Mouse (Mus musculus): ENCODE measurements around the gene Kif3a. TPM values are rescaled to one million over a fixed set of nuclear protein-coding genes. Genes with fewer than 3 reads are reported as not detected.
A peak's percentile ranks its signal among the peaks of the same experiment; 100 is the strongest.

Kif3a gene
- polyA plus RNA-seq, 1 experiment from 2014 or later: 47.1 TPM

GRCm38 (mm10) chr11:53623573-53623972 lies 56.4 kb downstream of the Kif3a start:
- no peak overlapping the region for H3K27ac ChIP-seq
- H3K36me3 ChIP-seq: no peaks in the 10 kb centered on the region
- H3K4me1 ChIP-seq: peaks cover 24% of the 10 kb centered on the region; the same call in 1 of the 2 replicates
- H3K27me3 ChIP-seq (ENCODE audit: insufficient read depth, poor library complexity, severe bottlenecking): no peaks in the 10 kb centered on the region
- no peak for DNase-seq (ENCODE audit: low spot score)
- WGBS: 75% methylated on average over 9 of the region's 9 CpGs
- no peak overlapping the region for H3K4me3 ChIP-seq
- H3K9me3 ChIP-seq: no peaks in the 10 kb centered on the region

DNA sequence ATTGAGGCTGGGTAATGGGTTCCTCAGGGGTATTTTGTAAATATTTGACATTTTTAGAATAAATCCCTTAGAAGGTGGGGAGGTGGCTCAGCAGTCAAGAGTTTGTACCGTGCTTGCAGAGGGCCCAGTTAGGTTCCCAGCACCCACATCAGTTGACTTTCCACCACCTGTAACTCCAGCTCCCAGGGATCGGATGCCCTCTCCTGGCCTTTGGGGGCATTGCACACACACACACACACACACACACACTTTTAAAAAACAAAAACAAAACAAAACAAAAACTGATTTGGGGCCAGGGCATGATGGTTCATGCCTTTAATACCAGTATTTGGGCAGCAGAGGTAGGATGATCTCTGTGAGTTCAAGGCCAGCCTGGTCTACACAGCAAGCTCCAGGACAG lies 56.9 kb downstream of the Kif3a start:
- H3K27me3 ChIP-seq (ENCODE audit: insufficient read depth, poor library complexity, severe bottlenecking): no peaks in the 10 kb centered on the region

DNA sequence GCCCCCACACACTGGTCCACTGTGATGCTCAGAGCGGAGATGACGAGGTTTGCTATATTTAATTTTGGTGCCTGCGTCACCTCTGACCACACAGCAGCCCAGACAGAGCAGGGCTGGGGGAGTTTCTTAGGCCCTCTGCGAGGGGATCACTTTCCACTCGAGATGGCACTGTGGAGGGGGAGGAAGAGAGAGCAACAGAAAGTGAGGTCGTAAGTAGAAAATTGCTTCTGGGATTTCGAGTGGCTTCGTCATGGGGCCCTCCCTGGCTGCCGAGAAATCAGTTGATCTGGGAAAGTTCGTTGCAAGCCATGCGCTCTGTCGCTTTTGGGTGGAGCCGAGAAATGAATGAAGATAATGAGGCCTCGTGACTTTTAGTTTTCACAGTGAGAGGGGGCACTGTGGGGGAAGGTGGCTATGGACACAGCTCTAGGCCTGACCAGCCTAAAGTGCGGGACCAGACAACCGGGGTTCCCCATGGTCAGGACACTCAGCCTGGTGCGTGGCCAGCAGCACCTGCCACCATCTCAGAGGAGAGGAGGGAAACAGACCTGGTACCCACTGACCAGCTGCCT lies 59.7 kb downstream of the Kif3a start:
- no peak overlapping the region for H3K27ac ChIP-seq
- H3K4me1 ChIP-seq: peaks cover 13% of the 10 kb centered on the region; the same call in 1 of the 2 replicates
- H3K9me3 ChIP-seq: no peaks in the 10 kb centered on the region
- no peak overlapping the region for H3K4me3 ChIP-seq
- DNase-seq (ENCODE audit: low spot score): no peak
- no peaks in the 10 kb centered on the region for H3K36me3 ChIP-seq
- WGBS: 59% methylated on average over 17 of the region's 17 CpGs
- peaks cover 5% of the 10 kb centered on the region; the same call in 1 of the 2 replicates for H3K27me3 ChIP-seq (ENCODE audit: insufficient read depth, poor library complexity, severe bottlenecking)

More for the DNA sequence above, 56.9 kb downstream of the Kif3a start:
- Histone ChIP-seq H3K36me3 (no peaks in the 10 kb centered on the region), H3K9me3 (no peaks in the 10 kb centered on the region), H3K4me3 (no peak overlapping the region), H3K27ac (no peak overlapping the region), H3K4me1 (peaks cover 24% of the 10 kb centered on the region; the same call in 1 of the 2 replicates)
- 91% methylated on average over 2 of the region's 2 CpGs for WGBS
- DNase-seq (ENCODE audit: low spot score): no peak

GRCm38 (mm10) chr11:53627859-53628258 lies 60.7 kb downstream of the Kif3a start:
- DNase-seq (ENCODE audit: low spot score): peak; percentile 89
- peaks cover 6% of the 10 kb centered on the region; the same call in 1 of the 2 replicates for H3K27me3 ChIP-seq (ENCODE audit: insufficient read depth, poor library complexity, severe bottlenecking)
- H3K4me3 ChIP-seq: no peak overlapping the region
- H3K27ac ChIP-seq: no peak overlapping the region
- no peaks in the 10 kb centered on the region for H3K36me3 ChIP-seq
- peaks cover 13% of the 10 kb centered on the region; the same call in 1 of the 2 replicates for H3K4me1 ChIP-seq
- no peaks in the 10 kb centered on the region for H3K9me3 ChIP-seq
- 10% methylated on average over 1 of the region's 1 CpGs for WGBS

- Histone ChIP-seq H3K27ac (no peak overlapping the region), H3K4me3 (no peak overlapping the region), H3K27me3 (ENCODE audit: insufficient read depth, poor library complexity, severe bottlenecking) (peaks cover 44% of the 10 kb centered on the region), H3K4me1 (peaks cover 21% of the 10 kb centered on the region), H3K9me3 (no peaks in the 10 kb centered on the region), H3K36me3 (no peaks in the 10 kb centered on the region)
- WGBS: 68% methylated on average over 14 of the region's 14 CpGs
- DNase-seq (ENCODE audit: low spot score): no peak
Measured at GRCm38 (mm10) chr11:53632122-53632733, 65.0 kb downstream of the Kif3a start.

DNA sequence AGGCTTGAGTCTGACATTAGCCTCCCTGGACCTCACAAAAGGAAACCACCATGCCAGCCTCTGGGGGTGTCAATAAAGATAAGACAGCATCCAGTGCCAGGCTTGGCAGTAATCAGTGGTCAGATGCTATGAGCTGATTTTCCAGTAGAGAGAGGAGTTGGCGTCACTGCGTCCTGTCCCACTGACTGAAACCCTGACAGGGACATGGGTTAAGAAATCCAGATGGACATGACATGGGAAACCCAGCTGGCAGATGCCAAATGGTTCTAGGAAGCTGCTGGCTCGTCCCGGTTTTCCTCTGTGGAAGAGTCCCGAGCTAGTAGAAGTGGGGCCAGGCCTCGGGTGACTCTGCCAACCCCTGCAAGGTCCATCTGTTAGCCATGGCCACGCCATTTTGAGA lies 66.5 kb downstream of the Kif3a start:
- H3K27ac ChIP-seq: no peak overlapping the region
- no peak for DNase-seq (ENCODE audit: low spot score)
- H3K4me1 ChIP-seq: peaks cover 24% of the 10 kb centered on the region
- H3K9me3 ChIP-seq: no peaks in the 10 kb centered on the region
- peaks cover 52% of the 10 kb centered on the region for H3K27me3 ChIP-seq (ENCODE audit: insufficient read depth, poor library complexity, severe bottlenecking)
- WGBS: 84% methylated on average over 7 of the region's 7 CpGs
- no peaks in the 10 kb centered on the region for H3K36me3 ChIP-seq
- H3K4me3 ChIP-seq: no peak overlapping the region

- H3K4me1 ChIP-seq: peaks cover 24% of the 10 kb centered on the region
- no peaks in the 10 kb centered on the region for H3K9me3 ChIP-seq
- DNase-seq (ENCODE audit: low spot score): no peak
- H3K36me3 ChIP-seq: no peaks in the 10 kb centered on the region
- WGBS: 89% methylated on average over 8 of the region's 8 CpGs
- no peak within 1 kb of the TSS; the same call in 1 of the 2 replicates for H3K4me3 ChIP-seq
- peaks cover 52% of the 10 kb centered on the region for H3K27me3 ChIP-seq (ENCODE audit: insufficient read depth, poor library complexity, severe bottlenecking)
- H3K27ac ChIP-seq: no peak within 1 kb of the TSS
Measured at GRCm38 (mm10) chr11:53634556-53634955, 67.4 kb downstream of the Kif3a start, which contains the start of gene Il13. Il13 (minus strand) TSS chr11:53634702.

GRCm38 (mm10) chr11:53635590-53636182 lies 68.5 kb downstream of the Kif3a start:
- Histone ChIP-seq H3K4me1 (peaks cover 24% of the 10 kb centered on the region), H3K36me3 (no peaks in the 10 kb centered on the region), H3K27me3 (ENCODE audit: insufficient read depth, poor library complexity, severe bottlenecking) (peaks cover 52% of the 10 kb centered on the region), H3K4me3 (peak overlapping the region; percentile 57), H3K9me3 (no peaks in the 10 kb centered on the region), H3K27ac (peak overlapping the region; percentile 63; the same call in 1 of the 2 replicates)
- DNase-seq (ENCODE audit: low spot score): no peak
- 26% methylated on average over 9 of the region's 9 CpGs for WGBS

GRCm38 (mm10) chr11:53636183-53636646 lies 69.0 kb downstream of the Kif3a start:
- Histone ChIP-seq H3K27ac (peak overlapping the region; percentile 63; the same call in 1 of the 2 replicates), H3K27me3 (ENCODE audit: insufficient read depth, poor library complexity, severe bottlenecking) (peaks cover 52% of the 10 kb centered on the region), H3K36me3 (no peaks in the 10 kb centered on the region), H3K4me1 (peaks cover 29% of the 10 kb centered on the region), H3K9me3 (no peaks in the 10 kb centered on the region), H3K4me3 (peak overlapping the region; percentile 57)
- WGBS: 1% methylated on average over 40 of the region's 40 CpGs
- DNase-seq (ENCODE audit: low spot score): no peak

DNA sequence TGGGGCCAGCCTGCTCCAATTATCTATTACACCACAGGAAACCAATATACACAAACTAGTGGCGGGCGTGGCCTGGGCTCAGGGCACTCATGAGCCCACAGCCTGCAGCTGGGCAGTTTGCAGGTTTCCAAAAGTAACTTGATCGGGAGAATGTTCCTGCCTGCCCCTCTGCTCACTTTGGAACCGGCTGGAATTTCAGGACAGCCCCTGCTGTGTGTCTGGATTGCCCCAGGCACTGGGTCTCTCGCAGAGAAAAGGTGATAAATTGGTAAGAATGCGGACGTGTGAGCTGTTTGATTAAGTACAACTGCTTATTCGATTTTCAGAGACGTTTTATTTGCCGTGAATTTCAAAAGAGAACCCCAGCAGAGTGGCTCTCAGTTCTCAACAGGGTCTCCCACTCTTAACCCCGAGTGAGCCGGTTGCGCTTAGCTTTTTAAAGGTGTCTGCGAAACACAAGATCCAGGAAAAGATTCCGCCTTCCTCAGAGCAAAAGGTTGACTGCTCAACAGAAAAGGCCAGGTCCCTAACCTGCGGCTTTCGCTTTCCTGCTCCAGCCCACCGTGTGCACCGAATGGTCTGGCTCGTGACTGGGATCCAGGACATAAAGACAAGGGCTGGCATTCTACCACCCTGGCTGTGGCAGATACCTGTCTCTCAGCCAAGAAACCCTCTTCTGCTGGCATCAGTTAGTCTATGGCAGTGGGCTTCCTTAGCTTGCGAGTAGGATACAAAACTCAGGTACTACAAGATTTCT lies 70.0 kb downstream of the Kif3a start:
- Histone ChIP-seq H3K27me3 (ENCODE audit: insufficient read depth, poor library complexity, severe bottlenecking) (peaks cover 46% of the 10 kb centered on the region), H3K36me3 (no peaks in the 10 kb centered on the region), H3K27ac (no peak overlapping the region), H3K4me1 (peaks cover 31% of the 10 kb centered on the region), H3K4me3 (peak overlapping the region; percentile 33), H3K9me3 (no peaks in the 10 kb centered on the region)
- DNase-seq (ENCODE audit: low spot score): no peak
- 12% methylated on average over 21 of the region's 21 CpGs for WGBS

DNA sequence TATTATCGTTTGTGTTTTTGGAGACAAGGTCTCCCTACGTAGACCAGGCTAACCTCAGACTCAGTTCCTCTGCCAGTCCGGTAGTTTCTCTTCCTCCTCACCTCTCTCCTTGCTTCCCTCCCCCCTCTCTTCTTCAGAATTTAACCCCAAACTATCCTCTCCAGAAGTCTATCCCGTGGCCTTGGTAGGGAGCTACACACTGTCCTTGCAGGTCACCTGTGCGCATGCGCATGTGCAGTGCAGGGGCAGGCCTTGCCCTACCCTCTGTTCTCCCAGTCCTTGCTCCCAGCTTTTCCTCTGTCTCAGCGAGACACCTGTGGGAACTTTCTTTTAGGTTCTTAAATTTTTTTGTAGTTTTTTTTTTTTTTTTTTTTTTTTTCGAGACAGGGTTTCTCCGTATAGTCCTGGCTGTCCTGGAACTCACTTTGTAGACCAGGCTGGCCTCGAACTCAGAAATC lies 70.7 kb downstream of the Kif3a start:
- Histone ChIP-seq H3K36me3 (no peaks in the 10 kb centered on the region), H3K9me3 (no peaks in the 10 kb centered on the region), H3K4me3 (no peak overlapping the region), H3K4me1 (peaks cover 31% of the 10 kb centered on the region), H3K27me3 (ENCODE audit: insufficient read depth, poor library complexity, severe bottlenecking) (peaks cover 46% of the 10 kb centered on the region), H3K27ac (no peak overlapping the region)
- DNase-seq (ENCODE audit: low spot score): no peak
- 73% methylated on average over 10 of the region's 10 CpGs for WGBS

DNA sequence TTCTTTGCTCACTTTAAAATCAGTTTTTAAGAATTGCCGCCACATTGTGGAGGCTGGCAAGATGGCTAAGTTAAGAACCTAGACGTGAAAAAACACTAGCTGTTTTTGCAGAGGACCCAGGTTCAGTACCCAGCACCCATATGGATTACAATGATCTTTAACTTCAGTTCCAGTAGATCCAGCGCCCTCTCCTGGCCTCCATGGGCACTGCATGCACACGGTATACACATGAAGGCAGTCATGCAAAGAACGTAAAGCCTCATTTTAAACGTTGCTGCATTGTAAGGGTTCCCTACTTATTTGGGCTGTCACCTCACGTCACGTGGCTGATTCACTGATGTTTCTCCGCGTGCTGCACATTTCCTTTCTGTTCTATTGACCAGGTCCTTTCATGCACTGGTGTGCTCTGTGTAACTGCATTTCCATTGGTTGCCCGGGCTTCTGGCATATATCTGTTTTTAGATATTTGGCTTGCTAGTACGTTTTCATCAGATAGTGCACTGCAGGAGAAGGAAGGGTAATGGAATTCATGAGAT lies 75.6 kb downstream of the Kif3a start:
- no peak for DNase-seq (ENCODE audit: low spot score)
- H3K4me1 ChIP-seq: peaks cover 15% of the 10 kb centered on the region; the same call in 1 of the 2 replicates
- WGBS: 59% methylated on average over 12 of the region's 12 CpGs
- H3K27me3 ChIP-seq (ENCODE audit: insufficient read depth, poor library complexity, severe bottlenecking): peaks cover 1% of the 10 kb centered on the region; the same call in 1 of the 2 replicates
- H3K27ac ChIP-seq: peak overlapping the region; percentile 13; the same call in 1 of the 2 replicates
- no peaks in the 10 kb centered on the region for H3K36me3 ChIP-seq
- no peak overlapping the region for H3K4me3 ChIP-seq
- H3K9me3 ChIP-seq: no peaks in the 10 kb centered on the region

All from heart, embryonic 10.5 days (tissue).